Mouse (Mus musculus): ENCODE data around the gene Slc29a1.
"Not testable (repeated sequence)": the region's sequence is repeated elsewhere in the genome, so short reads cannot be mapped to it uniquely, and the experiment has no call there.

The Slc29a1 gene

DNA sequence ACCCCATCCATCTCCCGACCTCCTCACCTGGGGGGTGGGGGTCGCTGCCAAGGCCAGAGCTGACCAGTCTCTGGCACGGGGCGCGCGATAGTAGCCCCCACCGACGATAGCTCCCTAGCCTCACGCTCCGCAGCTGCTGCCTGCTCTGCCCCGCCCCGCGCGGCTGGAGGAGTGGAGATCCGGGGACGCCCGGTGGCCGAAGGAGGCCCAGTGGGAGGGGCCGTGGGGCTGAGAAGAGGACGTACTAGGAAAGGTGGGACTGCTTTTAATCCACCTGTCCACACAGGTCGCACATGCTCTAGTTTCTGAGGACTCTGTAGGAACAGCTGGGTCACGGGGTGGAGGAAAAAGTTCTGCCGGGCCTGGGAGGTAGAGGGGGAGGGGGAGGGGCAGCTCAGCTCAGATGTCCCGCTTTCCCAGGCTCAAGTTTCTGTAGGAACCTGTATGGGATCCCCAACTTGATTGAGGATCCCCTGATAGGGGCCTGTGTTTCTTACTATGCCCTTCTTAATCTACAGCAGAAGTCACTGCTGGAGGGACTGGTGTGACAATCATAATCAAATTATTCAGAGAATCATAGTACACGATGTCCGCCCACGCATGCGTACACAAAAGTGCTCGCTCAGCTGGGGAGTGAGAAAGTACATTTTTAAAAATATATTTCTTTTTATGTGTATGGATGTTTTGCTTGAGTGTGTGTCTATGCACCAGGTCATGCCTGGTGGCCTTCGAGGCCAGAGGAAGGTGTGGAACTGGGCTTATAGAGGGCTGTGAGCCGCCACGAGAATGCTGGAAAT lies at the start of gene Slc29a1:
Gene Slc29a1, minus strand, starts transcription at position 161 of the 797 bp plus-strand sequence.
- peak; percentile 67 for DNase-seq (ENCODE audit: low spot score)

DNA sequence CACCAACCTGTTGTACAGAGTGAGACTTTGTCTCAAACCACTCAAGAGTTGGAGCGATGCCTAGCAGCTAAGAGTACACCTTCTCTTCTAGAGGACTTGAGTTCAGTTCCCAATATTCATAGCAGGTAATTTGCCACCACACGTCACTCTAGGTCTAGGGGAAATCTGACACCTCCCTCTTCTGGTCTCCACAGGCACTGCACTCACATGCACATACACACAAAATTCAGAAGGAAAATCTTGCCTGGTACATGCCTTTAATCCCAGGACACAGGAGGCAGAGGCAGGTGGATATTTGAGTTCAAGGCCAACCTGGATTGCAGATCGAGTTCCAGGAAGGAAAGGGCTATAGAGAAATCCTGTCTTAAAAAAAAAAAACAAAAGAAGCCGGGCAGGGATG lies 44.8 kb upstream of the Slc29a1 start:
- DNase-seq (ENCODE audit: low spot score) = no peak

DNA sequence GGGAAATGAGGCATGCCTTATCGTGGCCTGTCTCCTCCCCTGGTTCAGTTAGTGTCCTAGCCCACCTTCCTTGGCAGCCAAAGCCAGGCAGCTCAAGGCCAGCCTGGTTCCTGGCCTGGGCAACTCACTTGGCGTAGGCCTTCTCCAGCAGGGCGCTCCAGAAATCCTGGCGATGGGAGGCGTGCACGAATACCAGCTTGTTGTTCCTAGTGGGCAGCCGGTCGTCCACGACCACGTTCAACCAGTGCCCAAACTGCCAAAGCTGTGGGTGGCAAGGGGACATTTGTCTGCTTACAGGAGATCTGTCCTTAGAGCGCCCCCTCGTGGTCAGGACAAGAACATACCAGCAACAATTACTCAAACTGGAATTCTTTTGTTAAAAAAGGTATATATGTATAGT lies 43.3 kb upstream of the Slc29a1 start:
- DNase-seq (ENCODE audit: low spot score) = peak; percentile 82

DNA sequence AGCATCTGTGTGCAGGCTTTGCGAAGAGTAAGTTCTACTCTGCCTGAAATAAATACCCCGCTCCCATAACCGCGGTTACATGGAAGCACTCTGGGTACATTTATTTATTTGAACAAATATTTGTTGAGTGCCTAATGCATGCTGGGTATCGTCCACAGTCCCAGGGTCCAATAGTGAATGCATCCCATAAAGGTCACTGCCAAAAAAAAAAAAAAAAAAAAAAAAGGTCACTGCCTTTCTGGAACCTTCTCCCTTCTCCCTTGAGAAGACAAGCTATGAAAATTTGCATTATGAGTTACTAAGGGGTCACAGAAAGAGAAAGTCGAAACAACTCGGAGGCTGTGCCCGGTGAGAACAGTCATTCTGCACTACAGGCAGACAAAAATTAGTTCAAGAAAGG lies 42.6 kb upstream of the Slc29a1 start:
- no peak for DNase-seq (ENCODE audit: low spot score)

DNA sequence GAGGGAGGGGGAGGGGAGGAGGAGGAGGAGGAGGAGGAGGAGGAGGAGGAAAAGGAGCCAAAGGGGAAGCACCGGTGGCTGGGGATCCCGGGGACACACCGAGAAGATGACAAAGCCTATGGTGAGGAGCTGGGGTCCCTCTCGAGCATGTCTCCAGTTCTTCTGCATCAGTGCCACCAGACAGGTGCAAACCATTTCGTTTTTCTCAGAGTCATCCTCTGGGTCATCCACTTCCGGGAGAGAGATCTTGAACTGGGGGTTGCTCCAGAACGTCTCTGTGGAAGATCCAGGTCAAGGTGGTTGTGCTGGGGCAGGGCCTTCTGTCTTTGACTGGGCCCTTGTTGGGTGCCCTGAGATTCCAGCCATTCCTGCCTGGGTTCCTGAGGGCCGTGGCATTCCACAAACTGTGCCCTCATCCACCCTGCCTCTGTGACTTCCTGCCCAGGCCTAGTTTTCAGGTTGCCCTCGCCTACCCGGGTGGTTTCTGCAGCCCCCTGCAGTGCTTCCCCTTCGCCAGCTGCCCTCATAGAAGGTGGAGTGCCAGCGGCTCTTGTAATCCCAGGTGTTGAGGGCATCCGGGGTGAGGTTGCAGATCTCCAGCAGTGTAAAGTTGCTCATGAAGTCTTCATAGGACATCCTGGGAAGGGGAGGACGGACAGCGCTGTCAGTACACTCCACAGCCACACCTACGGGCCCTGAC lies 39.3 kb upstream of the Slc29a1 start:
- no peak for DNase-seq (ENCODE audit: low spot score)

DNA sequence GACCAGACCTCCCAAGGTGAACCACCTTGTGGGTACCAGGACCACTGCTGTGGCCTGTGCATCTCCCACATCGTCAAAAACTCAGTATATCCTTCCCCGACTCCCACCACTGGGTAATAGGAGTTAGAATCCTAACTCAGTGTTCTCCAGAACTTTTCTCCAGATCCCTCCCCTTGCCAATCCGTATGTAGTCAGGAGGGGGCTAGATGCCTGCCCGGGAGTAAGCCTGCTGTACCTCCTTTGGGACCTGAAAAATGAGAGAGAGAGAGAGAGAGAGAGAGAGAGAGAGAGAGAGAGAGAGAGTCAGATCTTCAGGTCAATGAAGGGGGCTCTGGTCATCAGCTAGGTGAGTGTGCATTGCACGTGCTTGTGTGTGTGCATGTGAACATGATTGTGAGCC lies 34.6 kb upstream of the Slc29a1 start:
- DNase-seq (ENCODE audit: low spot score) = no peak

DNA sequence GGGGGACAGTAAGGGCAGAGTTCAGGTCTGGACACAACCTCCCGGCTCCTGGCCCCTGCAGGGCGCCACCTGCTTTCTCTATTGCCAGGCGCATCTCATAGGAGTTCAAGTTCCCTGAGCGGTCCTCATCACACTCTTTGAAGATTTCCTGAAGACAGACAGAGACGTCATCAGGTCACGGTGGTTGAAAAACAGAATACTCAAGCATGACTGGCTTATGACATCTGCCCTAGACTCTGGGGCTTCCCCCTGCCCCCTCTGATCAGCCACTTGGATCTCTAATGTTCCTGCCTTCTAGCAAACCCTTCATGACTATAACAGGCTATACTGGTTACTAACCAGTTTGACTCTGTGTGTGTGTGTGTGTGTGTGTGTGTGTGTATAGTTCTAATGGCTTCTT lies 32.5 kb upstream of the Slc29a1 start:
- DNase-seq (ENCODE audit: low spot score) = no peak

DNA sequence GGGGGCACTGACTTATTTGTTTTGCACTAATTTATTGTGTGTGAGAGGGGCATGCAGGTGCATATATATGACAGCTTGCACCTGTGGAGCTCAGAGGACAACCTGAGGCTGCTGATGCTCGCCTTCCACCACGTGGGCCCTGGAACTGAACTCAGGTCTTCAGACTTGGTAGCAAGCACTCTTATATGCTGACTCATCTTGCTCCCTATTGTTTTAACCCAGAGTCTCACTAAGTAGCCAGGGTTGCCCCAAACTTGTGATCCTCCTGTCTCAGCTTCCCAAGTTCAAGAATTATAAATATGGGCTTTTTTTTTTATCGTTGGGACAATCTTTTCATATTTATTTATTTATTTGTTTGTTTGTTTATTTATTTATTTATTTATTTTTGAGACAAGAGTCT lies 31.6 kb upstream of the Slc29a1 start:
- DNase-seq (ENCODE audit: low spot score) = no peak

DNA sequence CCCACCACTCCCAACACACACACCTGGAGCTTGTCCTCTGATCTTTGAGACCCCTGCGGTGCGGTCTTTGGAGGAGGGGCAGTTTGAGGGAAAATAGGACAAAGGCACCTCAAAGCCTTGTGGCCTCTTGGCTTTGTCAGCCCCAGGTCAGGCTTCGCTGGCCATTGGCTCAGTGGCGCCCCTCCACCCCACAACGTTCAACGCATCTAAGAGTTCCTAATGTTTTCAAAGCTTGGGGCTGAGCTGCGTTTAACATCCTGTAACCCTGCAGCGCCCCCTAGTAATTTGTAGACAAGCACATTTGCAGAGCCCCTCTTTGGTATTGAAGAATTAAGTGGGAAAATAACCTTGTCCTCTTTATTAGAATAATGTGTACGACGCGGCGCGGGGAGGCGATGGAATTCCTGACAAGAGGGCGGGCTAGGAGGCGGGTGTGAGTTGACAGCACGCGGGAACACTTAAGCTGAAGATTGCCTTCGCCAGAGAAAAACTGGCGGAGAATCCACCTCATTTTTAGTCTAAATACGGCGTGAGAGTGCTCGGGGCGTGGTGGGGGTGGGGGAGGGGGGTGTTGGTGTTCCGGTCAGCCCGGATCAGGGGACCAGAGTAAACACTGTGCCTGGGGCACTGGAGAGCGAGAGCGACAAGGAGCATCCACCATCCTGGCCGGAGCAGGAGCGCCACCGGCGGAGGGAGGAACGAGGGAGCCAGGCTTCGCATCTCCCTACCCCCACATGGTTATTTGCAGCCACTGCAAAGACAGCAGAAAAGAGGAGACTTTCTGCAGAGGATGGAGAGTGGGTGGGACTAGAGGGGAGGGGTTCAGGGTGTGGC lies 30.7 kb upstream of the Slc29a1 start:
- peak; percentile 89 for DNase-seq (ENCODE audit: low spot score)

DNA sequence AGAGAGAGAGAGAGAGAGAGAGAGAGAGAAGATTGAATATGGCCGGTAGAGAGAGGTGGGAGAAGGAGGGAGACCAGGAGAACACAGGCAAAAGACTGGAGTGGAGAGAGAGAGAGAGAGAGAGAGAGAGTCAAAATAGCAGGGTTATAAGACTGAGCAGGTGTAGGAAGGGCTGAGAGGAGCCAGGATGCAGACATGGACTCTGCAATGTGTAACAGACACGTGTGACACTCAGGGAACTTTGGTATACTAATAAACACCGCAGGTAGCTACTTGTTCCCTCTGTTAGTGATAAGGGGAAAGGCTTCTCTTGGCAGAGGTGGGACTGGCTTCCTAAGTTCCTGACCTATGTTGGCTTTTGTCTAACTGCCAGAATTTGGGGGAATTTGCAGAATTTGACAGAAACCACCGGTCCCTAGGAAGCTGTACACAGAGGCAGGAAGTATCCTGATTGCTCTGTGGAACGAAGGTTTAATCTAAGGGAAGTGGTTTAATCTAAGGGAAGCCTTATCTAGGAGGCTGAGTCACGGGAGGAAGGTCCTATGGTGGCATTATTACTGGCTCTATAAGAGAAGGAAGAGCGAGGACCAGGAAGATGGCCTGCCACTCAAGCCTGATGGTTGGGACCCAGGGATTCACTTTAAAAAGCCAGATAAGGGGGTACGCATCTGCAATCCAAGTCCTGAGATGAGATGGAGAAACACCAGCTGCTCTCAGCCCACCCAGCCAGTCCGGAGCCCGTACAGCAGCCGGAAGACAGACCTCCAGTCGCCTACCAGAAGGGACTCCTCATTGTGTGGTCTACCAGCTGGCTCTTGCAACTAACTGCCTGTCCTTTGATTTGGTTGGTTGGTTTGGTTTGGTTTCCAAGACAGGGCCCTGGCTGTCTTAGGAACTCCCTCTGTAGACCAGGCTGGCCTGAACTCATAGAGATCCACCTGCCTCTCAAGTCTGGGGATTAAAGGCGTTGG lies 29.8 kb upstream of the Slc29a1 start:
- no peak for DNase-seq (ENCODE audit: low spot score)

DNA sequence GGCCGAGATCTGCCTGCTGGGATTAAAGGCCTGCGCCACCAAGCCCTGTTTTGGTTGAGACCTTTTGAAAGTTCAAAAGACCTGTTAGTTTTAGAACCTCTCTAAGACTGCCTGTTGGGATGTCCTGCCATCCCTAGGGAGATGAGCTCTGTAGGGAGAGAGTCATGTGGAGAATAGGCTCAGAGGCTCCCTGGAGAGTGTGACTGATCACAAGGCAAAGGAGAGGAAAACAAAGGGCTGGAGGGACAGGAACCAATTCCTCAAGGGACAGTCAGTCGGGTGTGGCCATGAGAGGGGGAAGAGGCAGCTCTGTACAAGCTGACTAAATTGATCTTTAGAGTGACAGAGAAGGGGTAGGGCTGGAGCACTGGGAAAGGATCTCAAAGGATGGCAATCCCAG lies 28.8 kb upstream of the Slc29a1 start:
- DNase-seq (ENCODE audit: low spot score) = no peak

DNA sequence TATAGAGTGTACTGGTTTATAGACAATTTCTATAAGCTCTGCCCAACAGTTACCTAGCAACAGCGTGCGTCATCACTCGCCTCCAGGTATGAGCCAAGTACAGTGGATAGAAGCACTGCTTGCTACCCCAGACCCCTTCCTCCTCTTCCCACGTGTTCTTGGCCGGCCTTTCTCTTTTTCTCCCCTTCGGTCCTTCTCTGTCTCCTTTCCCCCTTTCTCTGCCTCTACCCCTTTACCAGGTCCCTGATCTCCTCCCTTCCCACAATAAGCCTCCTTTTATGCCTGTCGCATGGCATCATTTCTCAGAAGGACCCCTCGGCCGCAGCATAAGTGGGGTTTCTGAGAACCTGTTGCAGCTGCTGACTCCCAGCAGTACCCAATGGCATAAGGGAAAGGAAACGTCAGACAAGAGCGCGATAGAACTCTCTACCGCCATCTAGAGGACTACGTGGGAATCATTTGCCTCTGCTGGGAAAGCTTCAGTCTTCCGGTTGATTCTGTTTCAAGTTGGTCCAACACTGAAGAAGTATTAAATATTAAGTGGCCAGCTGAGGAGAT lies 27.2 kb upstream of the Slc29a1 start:
- peak; percentile 96 for DNase-seq (ENCODE audit: low spot score)

DNA sequence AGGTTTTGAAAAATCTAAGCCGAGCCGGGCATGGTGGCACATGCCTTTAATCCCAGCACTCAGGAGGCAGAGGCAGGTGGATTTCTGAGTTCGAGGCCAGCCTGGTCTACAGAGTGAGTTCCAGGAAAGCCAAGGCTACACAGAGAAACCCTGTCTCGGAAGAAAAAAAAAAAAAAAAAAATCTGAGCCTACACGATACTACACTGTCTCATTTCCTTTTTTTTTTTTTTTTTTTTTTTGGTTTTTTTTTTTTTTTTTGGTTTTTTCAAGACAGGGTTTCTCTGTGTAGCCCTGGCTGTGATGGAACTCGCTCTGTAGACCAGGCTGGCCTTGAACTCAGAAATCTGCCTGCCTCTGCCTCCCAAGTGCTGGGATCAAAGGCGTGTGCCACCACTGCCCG lies 24.0 kb upstream of the Slc29a1 start:
- DNase-seq (ENCODE audit: low spot score) = not testable (repeated sequence)

DNA sequence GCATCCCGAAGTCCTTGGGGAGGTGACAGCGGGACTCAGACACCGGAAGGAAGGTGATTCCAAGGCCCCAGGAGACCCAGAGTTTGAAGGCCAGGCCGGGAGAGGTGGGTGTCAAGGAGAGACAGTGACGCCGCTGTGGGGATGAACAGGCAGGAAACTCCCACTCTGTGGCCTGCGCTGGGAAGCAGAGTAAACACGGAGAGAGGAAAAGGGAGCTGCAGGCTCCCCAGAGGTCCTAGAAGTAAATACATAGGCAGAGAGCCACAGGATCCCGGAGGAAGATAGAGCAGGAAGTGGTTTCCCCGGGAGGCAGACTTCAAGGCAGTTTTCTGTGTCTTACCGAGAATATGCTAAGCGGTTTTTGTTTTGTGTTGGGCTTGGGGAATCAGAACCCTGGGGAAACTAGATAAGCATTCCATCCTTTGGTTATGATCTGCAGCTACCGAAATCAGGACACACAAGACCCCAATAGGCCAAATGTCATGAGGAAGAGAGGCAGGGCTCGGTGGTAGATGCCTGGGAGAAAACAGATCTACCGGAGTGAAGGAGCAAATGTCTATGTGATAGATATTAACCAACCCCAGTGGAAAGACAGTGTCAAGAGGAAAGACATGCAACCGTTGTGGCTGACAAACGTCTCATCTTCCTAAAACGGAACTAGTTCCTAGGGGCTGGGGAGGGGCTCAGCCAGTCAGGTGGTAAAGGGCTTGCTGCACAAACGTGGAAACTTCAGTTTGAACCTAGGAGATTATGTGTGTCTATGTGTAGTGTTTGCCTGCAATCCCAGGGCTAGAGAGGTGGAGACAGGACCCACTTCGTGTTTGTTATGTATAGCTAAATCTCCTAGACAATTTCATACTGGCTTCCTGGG lies 20.2 kb upstream of the Slc29a1 start:
- no peak for DNase-seq (ENCODE audit: low spot score)

DNA sequence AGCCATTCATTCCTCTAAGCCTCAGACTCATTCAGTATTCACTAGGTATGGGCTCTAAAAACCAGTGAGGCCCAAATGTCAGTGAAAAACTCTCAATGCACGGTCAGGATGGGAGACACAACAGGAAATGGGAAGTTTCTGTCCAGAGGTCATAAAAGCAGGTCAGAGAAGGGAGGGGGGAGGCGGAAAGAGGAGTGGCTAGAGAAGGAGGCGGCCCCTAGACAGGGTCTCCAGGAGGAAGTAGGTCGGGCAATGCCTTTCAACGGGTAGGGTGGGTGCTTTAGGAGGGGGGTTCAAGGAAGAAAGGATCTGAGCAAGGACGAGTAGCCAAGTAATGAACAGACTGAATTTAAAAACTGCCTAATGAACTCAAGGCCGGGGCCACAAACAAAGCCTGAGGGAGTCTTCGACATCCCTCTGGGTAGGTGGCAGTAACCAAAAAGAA lies 19.6 kb upstream of the Slc29a1 start:
- peak; percentile 76 for DNase-seq (ENCODE audit: low spot score)

DNA sequence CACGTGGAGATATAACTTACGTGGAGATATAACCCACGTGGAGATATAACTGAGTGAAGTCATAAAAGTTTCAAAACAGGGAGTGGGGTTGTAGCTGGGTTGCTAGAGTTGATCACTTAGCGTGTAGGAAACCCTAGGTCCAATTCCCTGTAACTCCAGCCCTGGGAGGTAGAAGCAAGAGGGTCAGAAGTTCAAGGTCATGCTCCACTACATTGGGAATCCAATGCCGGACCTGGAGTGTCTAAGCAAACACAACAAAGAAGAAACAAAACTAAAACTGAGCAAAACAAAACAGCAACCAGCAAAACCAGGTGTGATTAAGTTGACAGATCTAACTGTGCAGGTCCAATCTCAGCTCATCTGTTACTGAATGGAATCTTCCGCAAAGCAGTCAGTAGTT lies 18.2 kb upstream of the Slc29a1 start:
- no peak for DNase-seq (ENCODE audit: low spot score)

DNA sequence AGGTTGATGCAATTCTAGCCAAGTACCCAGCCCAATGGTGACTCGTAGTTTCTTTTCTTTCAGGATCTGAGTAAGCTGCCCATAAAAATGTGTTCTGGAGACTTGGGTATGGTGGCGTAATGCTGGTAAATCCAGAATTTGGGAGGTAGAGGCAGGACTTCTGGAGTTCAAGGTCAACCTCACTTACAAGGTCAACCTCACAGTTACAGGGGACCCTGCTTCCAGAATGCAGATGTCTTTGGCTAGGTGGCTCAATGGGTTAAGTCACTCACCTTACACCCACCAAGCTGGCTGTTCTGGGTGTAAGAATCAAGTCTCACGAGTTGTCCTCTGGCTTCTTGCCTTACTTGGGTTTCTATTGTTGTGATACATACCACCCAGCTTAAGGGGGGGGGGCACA lies 17.3 kb upstream of the Slc29a1 start:
- no peak for DNase-seq (ENCODE audit: low spot score)

DNA sequence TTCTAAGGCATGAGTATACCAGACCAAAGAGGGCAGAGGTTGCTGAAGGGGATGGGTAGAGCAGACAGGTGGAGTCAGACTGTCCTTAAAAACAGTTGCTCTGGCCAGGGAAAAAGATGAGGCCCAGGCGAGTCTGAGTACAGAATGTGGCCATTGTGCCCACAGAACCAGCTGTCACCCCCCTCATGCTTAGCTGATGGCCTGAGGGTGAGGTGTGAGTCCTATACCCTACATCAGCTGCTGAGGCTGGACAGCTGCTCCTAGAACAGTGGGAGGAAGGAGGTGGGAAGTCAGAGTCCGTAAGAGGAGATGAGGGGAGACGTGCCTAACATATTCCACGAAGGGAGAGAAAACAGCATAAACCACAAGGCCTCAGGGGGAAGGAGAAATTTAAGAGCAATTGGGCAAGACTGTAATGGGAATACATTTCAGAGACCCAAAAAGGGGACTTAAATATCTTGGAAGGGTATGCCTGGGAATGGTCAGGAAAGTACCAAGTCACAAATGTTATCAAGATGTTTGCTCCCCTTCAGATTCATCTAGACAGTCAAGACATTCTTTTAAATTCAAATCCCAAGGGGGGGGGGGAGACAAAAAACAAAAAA lies 16.7 kb upstream of the Slc29a1 start:
- no peak for DNase-seq (ENCODE audit: low spot score)

DNA sequence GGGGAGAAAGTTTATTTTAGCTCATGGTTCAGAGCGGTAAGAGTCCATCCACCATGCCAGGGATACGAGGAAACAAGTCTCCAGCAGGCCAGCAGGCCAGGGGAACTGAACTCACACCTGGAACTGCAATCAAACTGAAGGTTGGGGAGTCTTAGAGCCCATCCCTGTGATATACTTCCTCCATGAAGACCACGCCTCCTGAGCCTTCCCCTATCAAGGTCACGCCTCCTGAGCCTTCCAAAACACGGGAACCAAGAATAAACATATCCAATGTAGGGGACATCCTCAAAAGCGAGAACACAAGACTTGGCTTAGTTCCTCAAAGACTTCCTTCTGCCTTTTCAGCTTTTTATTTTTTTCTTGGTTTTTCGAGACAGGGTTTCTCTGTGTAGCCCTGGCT lies 13.5 kb upstream of the Slc29a1 start:
- no peak for DNase-seq (ENCODE audit: low spot score)

DNA sequence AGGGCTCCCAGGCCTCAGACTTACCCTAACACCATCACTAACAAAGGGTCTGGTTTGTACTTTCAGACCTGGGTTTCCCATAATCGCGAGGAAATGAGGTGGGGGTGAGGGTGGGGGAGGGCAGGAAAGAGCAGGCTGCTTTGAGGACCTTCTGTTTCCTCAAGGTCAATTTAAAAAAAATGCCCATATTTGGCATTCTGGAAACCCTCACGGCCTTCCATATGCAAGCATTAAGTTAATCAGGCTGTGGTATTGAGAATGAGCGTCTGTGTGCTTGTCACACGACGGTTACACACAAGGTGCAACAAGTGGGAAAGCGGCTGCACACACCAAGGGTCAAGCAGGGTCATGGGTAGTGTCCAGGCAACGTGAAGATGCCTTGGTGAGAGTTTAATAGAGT lies 12.6 kb upstream of the Slc29a1 start:
- DNase-seq (ENCODE audit: low spot score) = no peak

Measured in embryo, embryonic 10.5 days (tissue).